Mouse (Mus musculus) embryonic facial prominence, embryonic 15.5 days (tissue): Measurements from ENCODE around the gene Sema5a. TPM values are rescaled to one million over a fixed set of nuclear protein-coding genes. Genes with fewer than 3 reads are reported as not detected.
A peak's percentile ranks its signal among the peaks of the same experiment; 100 is the strongest.
"Not testable (repeated sequence)": the region's sequence is repeated elsewhere in the genome, so short reads cannot be mapped to it uniquely, and the experiment has no call there.

Source experiments
- ATAC-seq: fragments of 200-750 bp; cut with Nextera tagmentation; 2 replicates; pipeline ENCODE4 v1.8.0; 2017; ENCODE audit warnings: low read depth, moderate TSS enrichment; ENCODE audit not compliant: insufficient number of reproducible peaks, low FRiP score, low TSS enrichment
- H3K27ac ChIP-seq: fragments of 300-500 bp; sonication (generic); replicated peaks from 2 replicates; pipeline ENCODE4 v1.5.1; 2015; ENCODE audit warnings: mild to moderate bottlenecking, inconsistent platforms
- H3K27me3 ChIP-seq: fragments of 300-500 bp; sonication (generic); 2 replicates; pipeline ENCODE4 v1.6.1; 2015; ENCODE audit warnings: inconsistent platforms
- H3K36me3 ChIP-seq: fragments of 300-500 bp; sonication (generic); 2 replicates; pipeline ENCODE4 v1.6.1; 2015; ENCODE audit warnings: mild to moderate bottlenecking, inconsistent platforms
- H3K4me1 ChIP-seq: fragments of 300-500 bp; sonication (generic); 2 replicates; pipeline ENCODE4 v1.6.1; 2015; ENCODE audit warnings: inconsistent platforms
- H3K4me2 ChIP-seq: fragments of 300-500 bp; sonication (generic); replicated peaks from 2 replicates; pipeline ENCODE4 v1.6.1; 2015; ENCODE audit warnings: mild to moderate bottlenecking, inconsistent platforms
- H3K4me3 ChIP-seq: fragments of 300-500 bp; sonication (generic); replicated peaks from 2 replicates; pipeline ENCODE4 v1.5.1; 2015; ENCODE audit warnings: mild to moderate bottlenecking, inconsistent platforms
- H3K9ac ChIP-seq: fragments of 300-500 bp; sonication (generic); 2 replicates; pipeline ENCODE4 v1.6.1; 2015; ENCODE audit warnings: inconsistent platforms
- H3K9me3 ChIP-seq: fragments of 300-500 bp; sonication (generic); replicated peaks from 2 replicates; pipeline ENCODE4 v1.6.1; 2016; ENCODE audit warnings: inconsistent platforms
- WGBS: fragments of 180-500 bp; shearing (Covaris S2); methylation state at CpG from one replicate; pipeline ENCODE4 v1.1.7; 2015; 5-methylcytosine and 5-hydroxymethylcytosine counted together
- polyA plus RNA-seq: library from polyadenylated mRNA; unstranded; fragments of >200 nt; fragmentation: Nextera tagmentation; extraction: Ambion mirVana; gene quantifications from 2 replicates; pipeline ENCODE4 v1.2.1, GENCODE M21; 2015

Sema5a gene
- polyA plus RNA-seq, 1 experiment from 2014 or later: 30.8 TPM

DNA sequence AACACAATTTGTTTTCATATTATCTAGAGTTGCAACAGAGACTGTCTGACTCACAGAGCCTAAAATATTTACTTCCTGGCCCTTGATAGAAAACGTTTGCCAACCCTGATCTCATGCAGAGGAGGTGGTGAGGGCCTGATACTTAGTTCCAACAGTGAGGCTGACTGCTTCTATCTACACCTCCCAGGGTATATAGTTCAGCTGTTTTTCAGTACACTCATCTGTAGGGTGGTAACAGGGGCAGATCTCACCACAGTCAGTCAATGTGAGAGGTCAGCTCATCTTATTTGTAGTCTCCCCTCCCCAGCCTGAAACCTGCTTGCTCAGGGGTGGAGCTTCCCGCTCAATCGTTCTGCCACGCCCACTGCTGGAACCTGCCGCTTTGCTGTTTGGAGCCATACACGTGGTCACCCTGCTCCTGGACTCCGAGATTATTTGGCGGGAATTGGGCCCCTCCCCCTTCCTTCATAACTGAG, 11.9 kb upstream of the Sema5a start:
- H3K27me3 ChIP-seq, H3K9me3 ChIP-seq, H3K27ac ChIP-seq, H3K9ac ChIP-seq, H3K4me1 ChIP-seq, ATAC-seq, H3K4me2 ChIP-seq, H3K36me3 ChIP-seq, H3K4me3 ChIP-seq: not testable (repeated sequence)
- 12% methylated on average over 8 of the region's 8 CpGs for WGBS

DNA sequence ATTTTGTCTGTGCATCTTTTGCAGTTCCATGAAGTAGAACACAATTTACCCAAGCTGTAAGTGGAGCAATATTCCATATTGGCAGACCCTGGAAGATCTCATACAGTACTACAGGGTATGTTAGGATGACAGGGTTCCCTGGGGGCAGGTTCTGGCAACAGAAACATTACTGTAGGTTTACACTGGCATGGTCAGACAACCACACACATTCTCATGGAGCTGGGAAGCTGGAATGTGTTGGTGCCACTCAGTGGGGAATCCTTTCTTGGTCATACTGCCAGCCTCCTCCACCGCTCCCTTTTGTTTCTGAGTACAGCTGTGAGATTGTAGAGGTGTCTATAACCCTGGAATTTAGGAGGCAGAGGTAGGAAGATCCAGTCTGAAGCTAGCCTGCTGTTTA, 11.2 kb upstream of the Sema5a start:
- no peak overlapping the region for H3K9ac ChIP-seq
- no peaks in the 10 kb centered on the region for H3K36me3 ChIP-seq
- H3K4me2 ChIP-seq: no peak overlapping the region
- no peaks in the 10 kb centered on the region for H3K27me3 ChIP-seq
- H3K4me1 ChIP-seq: no peaks in the 10 kb centered on the region
- WGBS: 80% methylated on average over 1 of the region's 1 CpGs
- H3K4me3 ChIP-seq: no peak overlapping the region
- H3K27ac ChIP-seq: no peak overlapping the region
- no peaks in the 10 kb centered on the region for H3K9me3 ChIP-seq
- no peak for ATAC-seq

DNA sequence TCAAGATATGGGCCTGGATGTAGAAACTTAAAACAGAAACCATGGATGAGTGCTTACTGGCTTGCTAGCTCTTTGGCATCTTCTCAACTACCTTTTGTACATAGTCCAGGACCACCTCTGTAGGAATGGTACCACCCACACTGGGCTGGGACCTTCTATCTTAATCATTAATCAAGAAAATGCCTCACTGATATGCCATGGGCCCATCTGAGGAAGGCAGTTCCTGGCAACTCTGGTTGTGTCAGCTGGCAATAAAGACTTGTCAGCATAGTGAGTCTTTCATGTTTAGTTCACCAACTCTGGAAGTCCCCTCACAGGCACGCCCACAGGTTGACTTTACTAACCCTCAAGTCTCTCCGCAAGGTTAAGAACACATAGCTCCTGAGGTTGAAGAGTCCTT, 5.5 kb upstream of the Sema5a start:
- no peak for ATAC-seq
- 92% methylated on average over 2 of the region's 2 CpGs for WGBS
- Histone ChIP-seq H3K4me3 (no peak overlapping the region), H3K9ac (no peak overlapping the region), H3K4me1 (peaks cover 14% of the 10 kb centered on the region), H3K4me2 (no peak overlapping the region), H3K27ac (no peak overlapping the region), H3K9me3 (no peaks in the 10 kb centered on the region), H3K36me3 (peaks cover 10% of the 10 kb centered on the region; the same call in 1 of the 2 replicates), H3K27me3 (no peaks in the 10 kb centered on the region)

DNA sequence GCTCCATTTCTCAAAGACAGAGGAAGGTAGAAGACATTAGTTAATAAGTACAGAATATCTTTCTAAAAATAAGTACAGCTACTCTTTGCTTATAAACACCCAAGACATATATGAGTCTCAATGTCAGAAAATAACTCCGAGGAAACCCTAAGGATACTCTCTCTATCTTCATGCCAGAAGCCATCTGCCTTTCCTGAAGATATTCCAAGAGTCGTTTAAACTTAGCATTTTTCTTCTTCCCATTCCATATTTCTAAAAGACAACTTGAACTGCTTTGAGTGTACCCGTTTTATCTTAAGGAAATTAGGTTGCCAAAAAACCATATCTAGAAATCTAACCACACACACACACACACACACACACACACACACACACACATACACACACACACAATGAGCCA, 4.5 kb upstream of the Sema5a start:
- Histone ChIP-seq H3K4me3 (no peak overlapping the region), H3K27me3 (no peaks in the 10 kb centered on the region), H3K27ac (no peak overlapping the region), H3K4me1 (peaks cover 14% of the 10 kb centered on the region), H3K4me2 (no peak overlapping the region), H3K9ac (no peak overlapping the region), H3K36me3 (peaks cover 10% of the 10 kb centered on the region; the same call in 1 of the 2 replicates), H3K9me3 (no peaks in the 10 kb centered on the region)
- ATAC-seq: no peak
- WGBS: 76% methylated on average over 3 of the region's 3 CpGs

DNA sequence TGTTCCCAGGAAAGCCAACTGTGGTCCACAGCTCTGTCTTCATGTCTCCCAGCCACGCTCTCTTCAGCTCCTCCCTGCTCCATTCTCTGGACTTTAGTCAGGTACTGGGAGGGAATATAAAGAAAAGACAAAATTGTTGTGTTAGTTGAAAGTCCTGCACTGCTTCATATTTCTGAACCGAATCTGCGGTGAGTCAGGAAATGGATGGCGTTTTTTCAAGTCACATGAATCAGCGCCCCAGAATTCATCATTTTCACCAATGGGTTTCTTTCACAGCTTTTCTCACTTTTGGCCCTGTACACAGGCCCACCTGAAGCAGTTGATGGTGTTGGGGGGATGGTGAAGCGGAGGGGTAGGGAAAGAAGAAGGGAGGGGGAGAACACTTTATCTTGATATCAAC, 2.9 kb upstream of the Sema5a start:
- 91% methylated on average over 6 of the region's 6 CpGs for WGBS
- no peaks in the 10 kb centered on the region for H3K9me3 ChIP-seq
- peaks cover 17% of the 10 kb centered on the region for H3K4me1 ChIP-seq
- no peak overlapping the region for H3K4me3 ChIP-seq
- peak overlapping the region; percentile 94; the same call in 1 of the 2 replicates for H3K4me2 ChIP-seq
- H3K27ac ChIP-seq: no peak overlapping the region
- H3K9ac ChIP-seq: no peak overlapping the region
- peaks cover 10% of the 10 kb centered on the region; the same call in 1 of the 2 replicates for H3K36me3 ChIP-seq
- ATAC-seq: no peak
- H3K27me3 ChIP-seq: no peaks in the 10 kb centered on the region

DNA sequence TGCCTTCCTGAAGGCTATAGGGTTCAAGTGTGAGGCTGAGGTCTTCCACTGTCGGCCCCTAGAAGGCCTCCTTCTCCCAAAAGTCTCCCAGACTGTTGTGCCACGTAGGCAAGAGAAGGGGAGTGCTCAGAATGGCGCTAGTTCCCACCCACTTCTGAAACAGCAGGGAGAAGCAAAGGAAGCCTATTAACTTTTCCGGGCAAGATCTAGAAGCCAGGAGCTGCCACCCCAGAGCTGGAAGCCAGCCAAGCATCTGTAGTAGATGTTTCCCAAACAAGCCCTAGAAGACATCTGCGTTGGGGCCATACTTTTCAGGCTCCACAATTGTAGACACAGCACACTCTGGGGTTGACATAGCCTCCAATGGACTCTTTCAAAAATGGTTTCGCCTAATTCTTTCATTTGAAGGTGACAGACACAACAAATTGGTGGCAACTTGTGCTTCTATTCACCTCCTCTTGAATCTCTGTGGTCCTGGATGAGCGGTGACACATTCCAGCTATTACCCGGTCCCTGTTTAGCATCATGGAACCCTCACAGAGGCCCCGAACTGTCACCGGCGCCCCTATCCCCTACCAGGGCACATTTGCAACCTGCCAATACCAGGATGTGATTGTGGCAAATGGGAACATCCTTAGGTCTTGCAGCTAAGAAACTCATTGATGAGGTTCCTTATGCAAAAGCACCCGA, 1.4 kb upstream of the Sema5a start:
- Histone ChIP-seq H3K4me2 (peak overlapping the region; percentile 94), H3K9ac (peak overlapping the region; percentile 31), H3K9me3 (no peaks in the 10 kb centered on the region), H3K36me3 (peaks cover 10% of the 10 kb centered on the region; the same call in 1 of the 2 replicates), H3K27me3 (no peaks in the 10 kb centered on the region), H3K27ac (peak overlapping the region; percentile 88), H3K4me3 (peak overlapping the region; percentile 72), H3K4me1 (peaks cover 29% of the 10 kb centered on the region)
- WGBS: 46% methylated on average over 12 of the region's 12 CpGs
- ATAC-seq: no peak

DNA sequence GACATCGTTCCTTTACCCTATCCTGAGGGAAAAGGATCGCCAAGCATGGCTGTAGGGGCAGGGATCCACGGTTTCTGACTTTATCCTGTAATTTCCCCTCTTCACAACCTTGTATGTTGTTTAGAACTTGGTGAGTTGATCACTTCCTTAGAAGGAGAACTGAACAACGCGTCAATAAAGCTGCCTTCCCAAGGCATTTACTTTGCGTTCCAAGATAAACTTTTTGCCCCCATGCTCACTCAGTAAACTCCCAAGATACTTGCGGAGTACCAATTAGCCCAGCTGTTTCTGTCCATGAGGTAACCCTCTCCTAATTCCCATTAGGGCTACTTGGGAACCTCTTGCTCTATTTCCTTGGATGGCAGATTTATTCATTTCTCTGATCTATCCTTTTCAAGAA, 786 bp upstream of the Sema5a start:
- Histone ChIP-seq H3K9me3 (no peaks in the 10 kb centered on the region), H3K27me3 (no peaks in the 10 kb centered on the region), H3K4me2 (peak overlapping the region; percentile 94), H3K4me1 (peaks cover 29% of the 10 kb centered on the region), H3K9ac (peak overlapping the region; percentile 31), H3K4me3 (peak overlapping the region; percentile 72), H3K36me3 (peaks cover 10% of the 10 kb centered on the region; the same call in 1 of the 2 replicates), H3K27ac (peak overlapping the region; percentile 88)
- WGBS: 40% methylated on average over 7 of the region's 7 CpGs
- no peak for ATAC-seq

DNA sequence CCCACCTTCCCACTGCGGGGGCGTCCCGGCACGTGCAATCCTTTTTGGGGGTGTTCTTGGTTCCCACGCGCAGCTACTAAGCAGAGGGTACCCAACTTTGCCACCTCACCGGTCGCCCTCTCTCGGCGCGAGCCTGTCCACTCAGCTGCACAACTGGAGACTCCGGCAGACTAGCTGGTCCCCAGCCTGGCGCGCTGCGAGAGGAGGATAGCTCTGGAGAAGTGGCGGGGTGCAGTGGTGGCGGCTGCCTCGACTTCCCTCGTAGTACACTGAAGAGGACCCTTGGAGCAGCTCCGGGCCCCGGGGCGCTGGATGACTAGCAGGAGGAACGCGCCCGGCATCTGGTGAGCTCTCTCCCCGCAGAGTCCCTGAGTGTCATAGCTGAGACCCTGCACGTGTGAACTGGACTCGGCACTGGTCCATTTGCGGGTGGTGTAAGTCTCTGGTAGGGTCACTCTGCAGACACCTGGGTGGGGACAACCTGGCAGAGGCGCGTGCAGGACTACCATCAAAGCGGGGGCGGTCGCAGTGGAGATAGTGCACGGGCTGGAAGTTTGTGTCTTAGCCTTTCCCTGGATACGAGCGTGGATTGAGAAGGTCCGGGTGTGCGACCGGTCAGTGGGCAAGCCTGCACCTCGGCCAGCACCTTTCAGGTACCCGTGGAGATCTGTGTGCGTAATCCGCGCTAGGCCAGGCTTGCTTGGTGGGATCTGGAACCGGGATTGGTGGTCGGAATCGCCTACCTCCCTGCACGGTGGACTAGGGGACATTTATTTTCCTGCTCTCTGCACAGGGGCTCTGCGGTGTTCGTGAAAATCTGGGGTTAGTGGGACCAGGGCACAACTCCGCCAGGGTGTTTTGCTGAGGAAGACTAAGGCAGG, 586 bp downstream of the Sema5a start:
- ATAC-seq: peak; percentile 51
- H3K9me3 ChIP-seq: no peaks in the 10 kb centered on the region
- H3K4me1 ChIP-seq: peaks cover 29% of the 10 kb centered on the region
- H3K27ac ChIP-seq: peak overlapping the region; percentile 81
- H3K36me3 ChIP-seq: peaks cover 10% of the 10 kb centered on the region; the same call in 1 of the 2 replicates
- H3K27me3 ChIP-seq: no peaks in the 10 kb centered on the region
- peak overlapping the region; percentile 72 for H3K4me3 ChIP-seq
- peak overlapping the region; percentile 75 for H3K9ac ChIP-seq
- WGBS: under 1% methylated on average over 52 of the region's 52 CpGs
- peak overlapping the region; percentile 94 for H3K4me2 ChIP-seq

DNA sequence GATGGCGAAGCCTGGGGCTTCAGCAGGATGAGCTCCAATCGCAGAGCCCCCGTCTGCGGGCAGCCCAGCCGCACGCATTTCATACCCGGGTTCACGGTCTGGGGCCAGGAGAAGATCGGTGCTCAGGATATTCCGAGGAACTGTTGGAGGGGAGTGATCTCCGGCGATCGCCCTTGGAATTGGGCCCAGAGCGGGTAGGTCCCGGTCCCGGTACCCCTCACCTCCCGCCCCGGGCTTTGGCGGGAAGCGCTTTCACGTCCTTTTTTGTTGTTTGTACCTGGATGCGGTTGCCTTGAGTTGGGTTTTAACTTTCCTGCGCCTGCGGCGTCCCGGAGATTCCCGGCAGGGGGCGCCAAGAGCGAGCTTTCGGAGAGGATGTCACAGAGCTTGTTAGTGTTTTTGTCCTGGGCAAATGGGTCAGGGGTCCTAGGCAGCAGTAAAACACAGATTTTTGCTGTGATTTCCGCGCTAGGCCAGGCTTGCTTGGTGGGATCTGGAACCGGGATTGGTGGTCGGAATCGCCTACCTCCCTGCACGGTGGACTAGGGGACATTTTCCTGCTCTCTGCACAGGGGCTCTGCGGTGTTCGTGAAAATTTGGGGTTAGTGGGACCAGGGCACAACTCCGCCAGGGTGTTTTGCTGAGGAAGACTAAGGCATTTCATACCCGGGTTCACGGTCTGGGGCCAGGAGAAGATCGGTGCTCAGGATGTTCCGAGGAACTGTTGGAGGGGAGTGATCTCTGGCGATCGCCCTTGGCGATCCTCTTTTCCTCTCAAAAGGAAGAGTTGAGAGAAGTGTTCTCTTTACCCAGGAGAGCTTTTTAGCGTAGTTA, 1.4 kb downstream of the Sema5a start:
- no peaks in the 10 kb centered on the region for H3K9me3 ChIP-seq
- H3K27ac ChIP-seq: peak overlapping the region; percentile 81
- under 1% methylated on average over 47 of the region's 47 CpGs for WGBS
- ATAC-seq: peak; percentile 37; the same call in 1 of the 2 replicates
- no peaks in the 10 kb centered on the region for H3K27me3 ChIP-seq
- peaks cover 4% of the 10 kb centered on the region; the same call in 1 of the 2 replicates for H3K36me3 ChIP-seq
- peak overlapping the region; percentile 94 for H3K4me2 ChIP-seq
- H3K4me3 ChIP-seq: peak overlapping the region; percentile 72
- H3K4me1 ChIP-seq: peaks cover 29% of the 10 kb centered on the region
- H3K9ac ChIP-seq: peak overlapping the region; percentile 75

DNA sequence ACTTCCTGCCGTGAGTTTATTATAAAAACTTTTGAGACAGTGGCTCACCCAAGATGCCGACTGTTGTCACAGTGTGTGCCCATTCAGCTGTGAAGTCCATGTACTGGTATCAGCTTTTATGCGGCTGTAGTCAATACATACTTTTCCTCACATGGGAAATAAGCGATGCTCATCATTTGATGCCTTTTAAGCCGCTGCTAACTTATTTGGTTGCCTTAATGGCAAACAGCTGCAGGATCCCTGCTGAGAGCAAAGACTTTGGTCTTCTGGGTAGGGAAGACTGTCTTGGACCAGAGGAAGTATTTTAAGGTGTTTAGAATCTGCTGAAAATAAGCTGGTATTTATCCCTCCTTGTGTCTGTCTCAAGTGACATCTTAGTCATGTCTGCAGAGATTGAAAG, 2.7 kb downstream of the Sema5a start:
- no peak overlapping the region for H3K27ac ChIP-seq
- WGBS: 24% methylated on average over 5 of the region's 5 CpGs
- peak overlapping the region; percentile 72 for H3K4me3 ChIP-seq
- H3K4me1 ChIP-seq: peaks cover 26% of the 10 kb centered on the region
- no peaks in the 10 kb centered on the region for H3K9me3 ChIP-seq
- H3K9ac ChIP-seq: no peak overlapping the region
- no peak for ATAC-seq
- H3K4me2 ChIP-seq: peak overlapping the region; percentile 94
- no peaks in the 10 kb centered on the region for H3K27me3 ChIP-seq
- no peaks in the 10 kb centered on the region for H3K36me3 ChIP-seq
